Mouse (Mus musculus) hindbrain, embryonic 13.5 days (tissue): Measurements from ENCODE around the gene Adcy6. TPM values are rescaled to one million over a fixed set of nuclear protein-coding genes. Genes with fewer than 3 reads are reported as not detected.

Experiments
- ATAC-seq: fragments of 200-750 bp; cut with Nextera tagmentation; 2 replicates; pipeline ENCODE4 v1.8.0; 2017; ENCODE audit warnings: moderate TSS enrichment; ENCODE audit not compliant: low FRiP score
- H3K27ac ChIP-seq: fragments of 300-500 bp; sonication (generic); 2 replicates; pipeline ENCODE4 v1.5.1; 2015; ENCODE audit warnings: inconsistent platforms, mild to moderate bottlenecking, moderate library complexity
- H3K27me3 ChIP-seq: fragments of 300-500 bp; sonication (generic); 2 replicates; pipeline ENCODE4 v1.6.1; 2015; ENCODE audit warnings: mild to moderate bottlenecking, inconsistent platforms
- H3K36me3 ChIP-seq: fragments of 300-500 bp; sonication (generic); 2 replicates; pipeline ENCODE4 v1.6.1; 2015; ENCODE audit warnings: mild to moderate bottlenecking, inconsistent platforms
- H3K4me1 ChIP-seq: fragments of 300-500 bp; sonication (generic); replicated peaks from 2 replicates; pipeline ENCODE4 v1.6.1; 2015; ENCODE audit warnings: inconsistent platforms
- H3K4me2 ChIP-seq: fragments of 300-500 bp; sonication (generic); 2 replicates; pipeline ENCODE4 v1.6.1; 2015; ENCODE audit warnings: inconsistent platforms, mild to moderate bottlenecking, moderate library complexity
- H3K4me3 ChIP-seq: fragments of 300-500 bp; sonication (generic); 2 replicates; pipeline ENCODE4 v1.5.1; 2015; ENCODE audit warnings: mild to moderate bottlenecking, inconsistent platforms
- H3K9ac ChIP-seq: fragments of 300-500 bp; sonication (generic); 2 replicates; pipeline ENCODE4 v1.6.1; 2015; ENCODE audit warnings: mild to moderate bottlenecking, inconsistent platforms
- H3K9me3 ChIP-seq: fragments of 300-500 bp; sonication (generic); 2 replicates; pipeline ENCODE4 v1.6.1; 2016; ENCODE audit warnings: inconsistent platforms
- WGBS: fragments of 180-500 bp; shearing (Covaris S2); methylation state at CpG from one replicate; pipeline ENCODE4 v1.1.7; 2015; 5-methylcytosine and 5-hydroxymethylcytosine counted together
- polyA plus RNA-seq: library from polyadenylated mRNA; unstranded; fragments of >200 nt; fragmentation: Nextera tagmentation; extraction: Ambion mirVana; gene quantifications from 2 replicates; pipeline ENCODE4 v1.2.1, GENCODE M21; 2015

The Adcy6 gene
- polyA plus RNA-seq, 1 experiment from 2014 or later, result 10.1 TPM

GRCm38 (mm10) chr15:98635291-98635841 lies 25.5 kb upstream of the Adcy6 start:
- ATAC-seq, result no peak
- H3K9ac ChIP-seq, result peak overlapping the region; percentile 95
- peaks cover 13% of the 10 kb centered on the region for H3K36me3 ChIP-seq
- H3K27me3 ChIP-seq, result peaks cover 15% of the 10 kb centered on the region; the same call in 1 of the 2 replicates
- peaks cover 69% of the 10 kb centered on the region for H3K4me1 ChIP-seq
- H3K4me3 ChIP-seq, result peak overlapping the region; percentile 76
- H3K4me2 ChIP-seq, result peak overlapping the region; percentile 86
- under 1% methylated on average over 21 of the region's 21 CpGs for WGBS
- no peaks in the 10 kb centered on the region for H3K9me3 ChIP-seq
- H3K27ac ChIP-seq, result peak overlapping the region; percentile 99

GRCm38 (mm10) chr15:98634541-98635081 lies 24.7 kb upstream of the Adcy6 start:
- H3K4me3 ChIP-seq, result peak overlapping the region; percentile 76
- H3K9ac ChIP-seq, result peak overlapping the region; percentile 95
- peaks cover 71% of the 10 kb centered on the region for H3K4me1 ChIP-seq
- H3K36me3 ChIP-seq, result peaks cover 5% of the 10 kb centered on the region
- no peaks in the 10 kb centered on the region for H3K9me3 ChIP-seq
- H3K27me3 ChIP-seq, result peaks cover 22% of the 10 kb centered on the region; the same call in 1 of the 2 replicates
- ATAC-seq, result peak; percentile 68
- H3K27ac ChIP-seq, result peak overlapping the region; percentile 99
- whole genome bisulfite sequencing, result under 1% methylated on average over 48 of the region's 65 CpGs
- peak overlapping the region; percentile 86 for H3K4me2 ChIP-seq

GRCm38 (mm10) chr15:98633822-98634470 lies 24.1 kb upstream of the Adcy6 start:
- no peaks in the 10 kb centered on the region for H3K36me3 ChIP-seq
- WGBS, result under 1% methylated on average over 23 of the region's 25 CpGs
- H3K27me3 ChIP-seq, result peaks cover 25% of the 10 kb centered on the region; the same call in 1 of the 2 replicates
- H3K4me1 ChIP-seq, result peaks cover 76% of the 10 kb centered on the region
- H3K9ac ChIP-seq, result peak overlapping the region; percentile 95
- no peaks in the 10 kb centered on the region for H3K9me3 ChIP-seq
- H3K4me2 ChIP-seq, result peak overlapping the region; percentile 86
- peak overlapping the region; percentile 76 for H3K4me3 ChIP-seq
- H3K27ac ChIP-seq, result peak overlapping the region; percentile 99
- ATAC-seq, result peak; percentile 1; the same call in 1 of the 2 replicates

GRCm38 (mm10) chr15:98632921-98633320 lies 23.0 kb upstream of the Adcy6 start:
- Histone ChIP-seq H3K27ac (peak overlapping the region; percentile 99), H3K4me1 (peaks cover 86% of the 10 kb centered on the region), H3K9ac (peak overlapping the region; percentile 95), H3K27me3 (peaks cover 25% of the 10 kb centered on the region; the same call in 1 of the 2 replicates), H3K4me2 (peak overlapping the region; percentile 86), H3K4me3 (peak overlapping the region; percentile 76), H3K36me3 (no peaks in the 10 kb centered on the region), H3K9me3 (no peaks in the 10 kb centered on the region)
- no peak for ATAC-seq
- WGBS, result 0% methylated on average over 4 of the region's 4 CpGs

GRCm38 (mm10) chr15:98632107-98632744 lies 22.4 kb upstream of the Adcy6 start:
- H3K36me3 ChIP-seq, result no peaks in the 10 kb centered on the region
- H3K4me1 ChIP-seq, result peaks cover 79% of the 10 kb centered on the region
- H3K4me2 ChIP-seq, result peak overlapping the region; percentile 86
- peak overlapping the region; percentile 76 for H3K4me3 ChIP-seq
- H3K9me3 ChIP-seq, result no peaks in the 10 kb centered on the region
- peak; percentile 27 for ATAC-seq
- H3K27me3 ChIP-seq, result peaks cover 25% of the 10 kb centered on the region; the same call in 1 of the 2 replicates
- peak overlapping the region; percentile 95 for H3K9ac ChIP-seq
- WGBS, result 0% methylated on average over 20 of the region's 25 CpGs
- H3K27ac ChIP-seq, result peak overlapping the region; percentile 99

DNA sequence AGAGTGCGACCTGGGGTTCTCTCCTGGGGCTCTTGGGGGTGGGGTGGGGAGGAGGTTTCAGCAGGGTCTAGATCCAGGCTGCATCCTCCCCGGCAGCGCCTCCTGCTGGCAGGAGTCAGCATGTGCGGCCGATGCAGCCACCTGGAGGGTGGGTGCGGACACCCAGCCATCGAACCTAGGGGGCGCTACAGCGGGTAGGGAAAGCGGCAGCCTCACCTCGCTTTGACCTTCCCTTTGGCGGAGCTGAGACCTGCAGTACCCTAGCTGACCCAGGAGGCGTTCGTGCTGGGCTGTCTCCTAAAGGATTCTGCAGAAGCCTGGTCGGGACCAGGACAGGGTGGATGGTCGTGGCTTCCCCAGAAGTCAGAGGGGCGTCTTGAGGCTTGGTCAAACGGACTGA lies 21.6 kb upstream of the Adcy6 start:
- H3K36me3 ChIP-seq, result no peaks in the 10 kb centered on the region
- H3K27me3 ChIP-seq, result peaks cover 25% of the 10 kb centered on the region; the same call in 1 of the 2 replicates
- H3K4me1 ChIP-seq, result peaks cover 72% of the 10 kb centered on the region
- peak overlapping the region; percentile 86 for H3K4me2 ChIP-seq
- H3K9ac ChIP-seq, result peak overlapping the region; percentile 95
- ATAC-seq, result peak; percentile 6
- peak overlapping the region; percentile 76 for H3K4me3 ChIP-seq
- H3K27ac ChIP-seq, result peak overlapping the region; percentile 99
- WGBS, result 1% methylated on average over 18 of the region's 18 CpGs
- no peaks in the 10 kb centered on the region for H3K9me3 ChIP-seq

GRCm38 (mm10) chr15:98630540-98630939 lies 20.7 kb upstream of the Adcy6 start, which contains the start of gene Cacnb3:
Gene Cacnb3, plus strand, starts transcription at chr15:98630840.
- Histone ChIP-seq H3K9me3 (no peaks in the 10 kb centered on the region), H3K4me1 (peaks cover 62% of the 10 kb centered on the region), H3K9ac (peak within 1 kb of the TSS; percentile 95), H3K4me3 (peak within 1 kb of the TSS; percentile 76), H3K36me3 (no peaks in the 10 kb centered on the region), H3K4me2 (peak within 1 kb of the TSS; percentile 86), H3K27me3 (peaks cover 25% of the 10 kb centered on the region; the same call in 1 of the 2 replicates), H3K27ac (peak within 1 kb of the TSS; percentile 99)
- no peak for ATAC-seq
- WGBS, result 29% methylated on average over 4 of the region's 4 CpGs

GRCm38 (mm10) chr15:98629464-98629863 lies 19.6 kb upstream of the Adcy6 start:
- WGBS, result 60% methylated on average over 6 of the region's 6 CpGs
- H3K4me3 ChIP-seq, result no peak overlapping the region
- peak overlapping the region; percentile 36; the same call in 1 of the 2 replicates for H3K27ac ChIP-seq
- peaks cover 25% of the 10 kb centered on the region; the same call in 1 of the 2 replicates for H3K27me3 ChIP-seq
- H3K9ac ChIP-seq, result no peak overlapping the region
- no peak for ATAC-seq
- no peaks in the 10 kb centered on the region for H3K36me3 ChIP-seq
- H3K9me3 ChIP-seq, result no peaks in the 10 kb centered on the region
- no peak overlapping the region for H3K4me2 ChIP-seq
- peaks cover 57% of the 10 kb centered on the region for H3K4me1 ChIP-seq

DNA sequence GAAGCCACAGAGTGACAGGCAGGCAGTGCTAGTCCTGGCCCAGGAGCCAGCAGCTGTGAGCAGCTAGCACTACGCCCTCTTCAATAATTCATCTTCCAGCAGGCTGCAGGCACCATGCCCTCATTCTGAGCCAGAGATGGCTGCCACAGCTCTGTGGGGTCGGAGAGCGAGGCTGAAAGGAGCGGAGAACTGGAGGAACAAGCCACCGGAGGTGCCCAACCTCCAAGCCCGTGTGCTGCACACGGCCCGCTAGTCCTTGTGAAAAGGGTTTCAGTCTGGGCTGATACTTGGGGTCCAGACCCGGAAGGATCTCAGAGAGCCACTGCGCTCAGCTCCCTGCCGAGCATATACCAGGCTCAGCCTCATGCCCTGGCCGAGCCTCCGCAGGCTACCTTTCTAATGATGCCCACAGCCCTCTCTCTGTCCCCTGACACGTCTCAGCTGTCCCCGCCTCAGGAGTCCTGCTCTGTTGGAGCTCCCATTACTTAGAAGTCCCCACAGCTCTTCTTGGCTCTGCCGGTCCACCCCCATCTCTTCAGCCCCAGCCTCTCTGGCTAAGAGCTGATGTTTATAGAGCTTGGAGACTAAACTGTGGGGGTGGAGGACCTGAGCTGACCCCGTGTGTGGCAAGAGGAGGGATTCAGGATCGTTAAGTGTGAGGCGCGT lies 18.8 kb upstream of the Adcy6 start:
- Histone ChIP-seq H3K9ac (peak overlapping the region; percentile 65), H3K27me3 (peaks cover 25% of the 10 kb centered on the region), H3K36me3 (no peaks in the 10 kb centered on the region), H3K9me3 (no peaks in the 10 kb centered on the region), H3K27ac (peak overlapping the region; percentile 78), H3K4me3 (peak overlapping the region; percentile 15), H3K4me1 (peaks cover 51% of the 10 kb centered on the region), H3K4me2 (peak overlapping the region; percentile 47)
- 6% methylated on average over 20 of the region's 20 CpGs for whole genome bisulfite sequencing
- no peak for ATAC-seq

- no peak for ATAC-seq
- Histone ChIP-seq H3K4me1 (peaks cover 37% of the 10 kb centered on the region), H3K9me3 (no peaks in the 10 kb centered on the region), H3K27me3 (peaks cover 24% of the 10 kb centered on the region), H3K9ac (no peak overlapping the region), H3K36me3 (no peaks in the 10 kb centered on the region), H3K4me2 (no peak overlapping the region), H3K27ac (no peak overlapping the region), H3K4me3 (no peak overlapping the region)
- 77% methylated on average over 7 of the region's 7 CpGs for WGBS
These were observed 16.8 kb upstream of the Adcy6 start for GRCm38 (mm10) chr15:98626487-98627212.

GRCm38 (mm10) chr15:98626078-98626477 lies 16.2 kb upstream of the Adcy6 start:
- 24% methylated on average over 8 of the region's 8 CpGs for WGBS
- no peak overlapping the region for H3K27ac ChIP-seq

More at GRCm38 (mm10) chr15:98626078-98626477, 16.2 kb upstream of the Adcy6 start:
- ATAC-seq, result no peak
- peaks cover 32% of the 10 kb centered on the region for H3K4me1 ChIP-seq
- no peak overlapping the region for H3K4me3 ChIP-seq
- H3K9ac ChIP-seq, result no peak overlapping the region
- no peaks in the 10 kb centered on the region for H3K36me3 ChIP-seq
- H3K9me3 ChIP-seq, result no peaks in the 10 kb centered on the region
- H3K27me3 ChIP-seq, result peaks cover 21% of the 10 kb centered on the region
- no peak overlapping the region for H3K4me2 ChIP-seq
